Mouse (Mus musculus) myocyte (in vitro differentiated cells): Measurements from ENCODE around the gene Vmn2r95.

ENCODE experiments used
- MAX ChIP-seq: IDR thresholded peaks from one replicate; pipeline ENCODE4 v1.6.1; 2011; ENCODE audit warnings: low read depth, mild to moderate bottlenecking, control low read depth
- MYOD1 ChIP-seq, 3 experiments: IDR thresholded peaks; one replicate each; pipeline ENCODE4 v1.6.1; 2011; ENCODE audit warnings: control low read depth in 2 of 3, low read depth in 2 of 3, mild to moderate bottlenecking in 2 of 3, moderate library complexity in 1 of 3; ENCODE audit not compliant: insufficient read length in 2 of 3, control insufficient read depth in 1 of 3
- POLR2A ChIP-seq: IDR thresholded peaks from one replicate; pipeline ENCODE4 v1.6.1; 2011; ENCODE audit warnings: low read depth, mild to moderate bottlenecking, control low read depth, moderate library complexity; ENCODE audit not compliant: insufficient read length

GRCm38 (mm10) chr17:18462695-18463094 is 38.8 kb downstream of the Vmn2r95 start:
- TF ChIP-seq MYOD1 (IDR thresholded peaks at IDR 0.05; ENCODE audit: control insufficient read depth in 1 of 3, insufficient read length in 2 of 3, low read depth in 2 of 3): no peak
- no peak for TF ChIP-seq POLR2A
- TF ChIP-seq MAX: no peak
